Mouse (Mus musculus) stomach, embryonic 14.5 days (tissue): ENCODE measurements around the gene Pced1b. TPM values are rescaled to one million over a fixed set of nuclear protein-coding genes. Genes with fewer than 3 reads are reported as not detected.

Experiments used
- polyA plus RNA-seq: library from polyadenylated mRNA; unstranded; fragments of >200 nt; fragmentation: Nextera tagmentation; extraction: Ambion mirVana; gene quantifications from 2 replicates; pipeline ENCODE4 v1.2.1, GENCODE M21; 2014

Gene Pced1b
- polyA plus RNA-seq, 1 experiment from 2014 or later = 4.1 TPM

Other genes with a start within 250 kb of the Pced1b start
- 59.1 and 72.9 TPM in 2 replicates for gene Slc38a4, start 191.2 kb upstream of the Pced1b start, polyA plus RNA-seq
- 3.0 and 5.5 TPM in 2 replicates for gene Amigo2, start 180 bp downstream of the Pced1b start, polyA plus RNA-seq